Mouse (Mus musculus): ENCODE results near the gene Gcsh.

Gene Gcsh

DNA sequence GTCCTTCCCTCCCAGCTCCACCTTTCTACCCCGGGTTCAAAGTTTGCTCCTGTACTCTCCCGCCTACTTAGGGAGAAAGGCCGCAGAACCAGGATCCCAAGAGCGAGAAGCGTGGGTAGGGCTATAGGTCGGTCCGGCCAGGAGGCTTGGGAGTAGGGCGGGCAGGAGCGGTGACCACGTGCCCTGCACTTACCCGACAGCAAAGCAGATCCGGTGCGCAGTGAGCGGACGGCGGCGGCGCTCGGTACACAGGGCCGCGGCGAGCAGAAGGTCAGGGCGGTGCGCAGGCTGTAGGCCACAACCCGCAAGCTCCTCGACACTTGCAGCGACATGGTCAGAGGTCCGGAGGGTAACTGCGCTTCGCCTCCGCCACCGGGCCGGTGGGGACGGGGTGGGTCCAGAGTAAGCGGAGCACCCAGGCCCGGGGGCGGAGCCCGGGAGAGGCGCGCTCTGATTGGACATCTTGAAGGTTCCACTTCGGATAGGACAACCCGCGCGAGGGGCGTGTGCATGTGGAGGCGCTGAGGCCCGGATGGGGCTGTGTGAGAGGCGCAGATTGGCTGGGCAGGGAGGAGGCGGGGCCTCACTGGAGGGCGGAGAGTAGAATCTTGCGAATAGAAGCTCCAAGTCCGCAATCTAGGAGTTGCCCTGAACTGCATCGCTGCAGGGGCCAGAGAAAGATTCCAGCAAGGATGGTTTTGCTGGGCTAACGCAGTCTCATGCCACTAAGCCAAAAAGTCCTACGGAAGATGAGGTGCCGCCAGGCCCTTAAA is at the start of gene Gcsh:
TSS of gene Gcsh (minus strand) at position 443 of the 773 bp plus-strand sequence.
- DNase-seq (ENCODE audit: low spot score in 2 of 2) = peak; percentile 94 to 96

DNA sequence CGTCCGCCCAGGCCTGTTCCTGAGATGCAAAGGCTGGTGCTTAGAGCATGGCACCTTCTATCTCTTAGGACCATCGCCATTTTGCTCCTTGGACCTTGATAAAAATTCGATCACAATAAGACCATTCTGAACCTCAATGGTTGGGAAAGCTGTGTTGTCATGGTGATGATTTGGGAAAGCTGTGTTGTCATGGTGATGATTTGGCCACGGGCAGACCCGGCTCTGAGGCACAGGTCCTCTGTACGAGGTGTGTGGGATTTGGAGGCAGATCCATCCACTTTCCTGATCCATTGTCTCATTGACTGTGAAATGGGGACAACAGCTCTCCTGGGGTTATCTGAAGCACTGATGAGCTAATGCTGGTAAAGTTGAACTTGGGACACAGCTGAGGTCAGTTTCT is 46.5 kb upstream of the Gcsh start:
- DNase-seq (ENCODE audit: low spot score in 2 of 2) = no peak

- DNase-seq (ENCODE audit: low spot score in 2 of 2) = no peak
These were observed 44.1 kb upstream of the Gcsh start for GRCm38 (mm10) chr8:117037374-117037935.

DNA sequence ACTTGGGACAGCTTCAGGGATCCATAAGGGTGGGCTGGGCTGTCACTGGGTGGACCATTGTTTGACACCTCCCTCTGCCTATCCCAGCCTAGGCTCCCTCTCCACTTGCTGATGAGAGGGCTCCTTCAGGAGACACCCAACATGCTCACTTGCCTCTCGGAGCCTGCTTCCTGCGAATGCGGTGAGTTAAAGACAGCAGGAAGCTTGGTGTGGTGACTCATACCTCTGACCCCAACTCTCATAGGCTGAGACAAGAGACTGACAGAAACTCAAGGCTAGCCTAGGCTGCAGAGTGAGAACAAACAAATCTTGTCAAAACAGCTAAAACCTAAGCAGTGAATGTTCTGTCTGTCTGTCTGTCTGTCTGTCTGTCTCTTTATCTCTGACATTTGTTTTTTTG is 40.1 kb upstream of the Gcsh start:
- DNase-seq (ENCODE audit: low spot score in 2 of 2) = no peak

DNA sequence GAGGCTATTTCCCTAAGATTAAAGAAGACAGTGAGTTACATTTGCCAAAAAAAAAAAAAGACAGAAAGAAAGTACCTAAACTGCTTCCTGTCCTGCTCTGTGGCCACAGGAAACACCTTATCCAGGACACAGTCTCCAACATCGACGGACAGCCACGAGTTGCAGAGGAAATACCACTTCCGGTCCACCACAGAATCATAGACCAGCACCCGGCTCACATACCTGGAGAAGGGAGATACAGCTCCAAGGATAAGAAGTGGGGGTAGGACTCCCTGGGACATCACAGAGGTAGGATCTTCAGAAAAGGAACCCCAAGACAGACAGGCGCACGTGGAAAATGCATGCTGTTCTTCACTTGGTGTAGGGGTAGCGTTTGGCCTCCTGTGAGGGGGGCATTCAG is 39.3 kb upstream of the Gcsh start:
- no peak for DNase-seq (ENCODE audit: low spot score in 2 of 2)

DNA sequence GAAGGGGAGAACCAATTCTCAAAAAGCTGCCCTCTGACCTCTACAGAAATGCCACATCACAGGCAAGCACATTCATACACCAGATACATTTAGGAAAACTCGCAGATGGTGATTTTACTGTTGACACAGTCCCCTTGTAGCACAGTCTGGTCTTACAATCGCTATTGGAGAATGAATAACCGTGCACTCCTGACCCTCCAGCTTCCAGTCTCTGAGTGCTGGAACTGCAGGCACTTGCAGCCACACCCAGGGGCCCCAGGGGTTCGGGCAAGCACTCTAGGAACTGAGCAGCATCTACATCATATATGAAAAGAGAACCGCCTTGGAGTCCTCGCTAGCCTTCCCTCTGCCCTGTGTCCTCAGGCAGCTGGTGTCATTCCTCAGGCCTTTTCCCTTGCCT is 38.1 kb upstream of the Gcsh start:
- DNase-seq (ENCODE audit: low spot score in 2 of 2) = no peak

- no peak for DNase-seq (ENCODE audit: low spot score in 2 of 2)
These were observed 35.3 kb upstream of the Gcsh start for GRCm38 (mm10) chr8:117028686-117029085.

DNA sequence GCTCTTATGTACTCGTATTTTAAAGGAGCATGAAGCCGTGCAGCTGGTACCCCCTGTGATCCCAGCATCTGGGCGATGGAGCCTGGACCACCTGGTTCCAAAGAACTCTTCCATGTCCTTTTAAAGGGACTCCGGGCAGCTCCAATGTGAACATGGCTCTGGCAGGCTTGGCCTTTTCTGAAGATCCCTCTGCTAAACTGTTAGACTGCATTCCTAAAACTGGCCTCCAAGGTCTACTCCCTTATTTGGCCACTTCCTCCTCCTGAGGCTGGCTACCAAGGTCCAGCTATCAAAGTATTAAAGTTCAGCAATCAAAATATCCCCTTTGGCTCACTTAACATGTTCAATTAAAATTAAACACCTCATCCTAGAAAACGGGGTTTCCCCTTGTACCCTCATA is 34.3 kb upstream of the Gcsh start:
- no peak for DNase-seq (ENCODE audit: low spot score in 2 of 2)

DNA sequence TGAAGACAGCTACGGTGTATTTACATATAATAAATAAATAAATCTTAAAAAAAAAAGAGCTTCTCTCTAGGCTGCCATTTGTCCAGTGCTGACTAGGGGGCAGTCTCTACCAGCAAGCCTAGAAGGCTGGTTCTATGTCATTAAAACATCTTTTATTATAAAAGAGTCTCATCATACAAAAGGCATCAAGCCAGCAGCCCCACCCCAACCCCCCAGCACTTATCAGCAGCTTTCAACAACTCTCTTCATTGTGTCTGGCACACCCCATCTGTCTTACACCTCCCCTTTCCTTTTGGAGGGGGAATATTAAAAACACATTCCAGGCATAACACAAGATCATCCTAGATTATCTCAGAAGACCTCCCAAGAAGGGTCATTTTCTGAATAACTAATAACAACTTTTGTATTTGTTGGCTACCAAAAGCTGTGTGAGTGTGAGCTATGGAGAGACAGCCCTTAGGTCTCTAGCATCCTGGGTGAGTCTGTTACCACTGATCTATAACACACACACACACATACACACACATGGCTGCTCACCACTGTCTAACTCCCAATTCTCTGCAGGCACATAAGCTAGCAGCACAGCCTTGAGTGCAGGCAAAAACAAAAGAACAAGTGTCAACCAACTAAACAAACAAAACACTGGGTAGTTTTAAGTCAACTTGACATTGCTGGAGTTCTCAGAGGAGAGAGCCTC is 29.1 kb upstream of the Gcsh start:
- DNase-seq (ENCODE audit: low spot score in 2 of 2) = no peak

DNA sequence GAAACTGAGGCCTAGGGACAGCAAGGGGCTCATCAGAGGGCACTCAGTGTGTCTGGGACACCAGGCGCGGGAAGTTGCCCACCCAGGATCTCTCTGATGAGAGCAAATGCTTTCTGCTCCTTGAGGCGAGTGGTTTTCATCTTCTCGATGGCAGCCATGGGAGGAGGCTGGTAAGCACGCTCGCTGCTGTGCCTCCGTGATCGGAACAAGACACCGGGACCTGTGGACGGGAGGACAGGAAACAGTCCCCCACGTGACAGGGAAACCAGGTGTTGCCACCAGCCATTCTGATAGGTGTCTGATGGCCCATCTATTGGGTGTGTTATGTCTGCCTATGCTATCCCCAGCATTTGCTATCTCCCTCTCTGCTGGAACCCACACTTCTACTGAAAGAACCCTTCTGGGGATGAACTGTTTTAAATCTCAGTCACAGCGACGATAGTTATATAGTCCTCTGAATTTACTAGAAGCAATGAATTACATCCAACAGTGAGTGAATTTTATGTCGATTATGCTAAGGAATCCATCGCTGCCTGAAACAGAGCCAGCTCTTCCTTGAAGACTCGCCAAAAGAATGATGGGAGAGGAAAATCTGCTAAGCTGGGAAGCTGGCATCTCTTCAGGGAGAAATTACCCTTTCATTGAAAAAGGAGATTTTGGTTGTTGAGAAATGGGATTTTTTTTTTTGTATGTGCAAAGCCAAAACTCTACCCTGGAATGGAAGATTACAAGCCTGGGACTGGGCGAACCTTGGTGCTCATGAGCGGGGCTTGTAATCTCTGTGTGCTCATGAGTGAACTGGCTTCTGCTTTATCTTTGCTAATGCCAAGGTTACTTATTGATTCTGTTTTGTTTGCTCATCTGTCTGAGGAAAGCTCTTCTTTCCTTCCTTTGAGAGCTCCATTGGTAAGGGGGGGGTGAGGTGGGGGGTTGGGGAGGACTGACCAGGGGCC is 26.3 kb upstream of the Gcsh start:
- DNase-seq (ENCODE audit: low spot score in 2 of 2) = peak in 1 of 2 experiments; percentile 18

DNA sequence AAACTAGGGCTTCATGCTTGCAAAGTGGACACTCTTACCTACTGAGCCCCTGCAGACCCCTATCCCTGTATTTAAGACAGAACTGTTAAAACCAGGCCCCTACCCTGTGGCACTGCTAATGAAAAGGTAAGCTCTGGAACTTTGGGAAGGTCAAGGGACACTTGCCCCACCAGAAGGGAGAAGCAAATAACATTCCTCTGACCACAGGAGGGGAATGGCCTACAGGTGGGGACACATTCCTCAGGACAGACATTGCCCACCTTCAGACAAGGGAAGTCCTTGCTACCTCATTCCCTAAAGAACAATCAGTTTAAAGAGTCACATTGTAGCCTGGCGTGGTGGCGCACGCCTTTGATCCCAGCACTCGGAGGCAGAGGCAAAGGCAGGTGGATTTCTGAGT is 24.6 kb upstream of the Gcsh start:
- no peak for DNase-seq (ENCODE audit: low spot score in 2 of 2)

GRCm38 (mm10) chr8:117017006-117017405 is 23.7 kb upstream of the Gcsh start:
- DNase-seq (ENCODE audit: low spot score in 2 of 2) = no peak

DNA sequence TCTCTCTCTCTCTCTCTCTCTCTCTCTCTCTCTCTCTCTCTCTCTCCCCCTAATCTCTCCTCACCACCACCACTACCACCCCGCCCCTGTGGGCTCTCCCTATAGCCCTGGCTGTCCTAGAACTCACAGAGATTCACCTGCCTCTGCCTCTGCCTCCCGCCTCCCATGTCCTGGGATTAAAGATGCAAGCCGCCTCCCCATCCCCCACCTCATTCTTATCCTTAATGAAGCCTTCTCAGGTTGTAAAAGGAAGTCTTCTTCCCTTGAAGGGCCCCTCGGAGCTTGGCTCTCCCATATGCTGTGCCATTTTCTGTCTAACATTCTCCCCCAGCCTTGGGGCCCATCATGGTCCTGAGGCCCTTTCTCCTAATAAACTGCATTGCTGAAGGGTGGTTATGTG is 22.3 kb upstream of the Gcsh start:
- no peak for DNase-seq (ENCODE audit: low spot score in 2 of 2)

DNA sequence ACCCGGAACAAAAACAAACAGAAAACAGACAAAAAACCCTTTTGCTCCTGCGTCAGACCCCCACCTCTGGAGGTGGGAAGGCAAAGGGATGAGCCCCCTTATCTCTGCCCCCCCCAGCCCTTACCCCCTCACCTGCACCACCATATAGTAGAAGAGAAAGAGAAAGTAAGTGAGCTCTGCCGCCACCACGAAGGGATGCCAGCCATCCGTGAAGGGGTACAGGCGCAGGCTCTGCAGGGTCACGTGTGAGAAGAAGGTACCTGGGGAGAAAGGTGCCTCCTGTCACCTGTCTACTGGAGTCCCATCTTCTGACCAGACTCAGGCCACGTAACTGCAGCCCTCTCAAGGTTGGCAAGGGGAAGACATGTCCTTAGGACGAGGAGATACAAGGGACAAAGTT is 18.0 kb upstream of the Gcsh start:
- DNase-seq (ENCODE audit: low spot score in 2 of 2) = no peak

DNA sequence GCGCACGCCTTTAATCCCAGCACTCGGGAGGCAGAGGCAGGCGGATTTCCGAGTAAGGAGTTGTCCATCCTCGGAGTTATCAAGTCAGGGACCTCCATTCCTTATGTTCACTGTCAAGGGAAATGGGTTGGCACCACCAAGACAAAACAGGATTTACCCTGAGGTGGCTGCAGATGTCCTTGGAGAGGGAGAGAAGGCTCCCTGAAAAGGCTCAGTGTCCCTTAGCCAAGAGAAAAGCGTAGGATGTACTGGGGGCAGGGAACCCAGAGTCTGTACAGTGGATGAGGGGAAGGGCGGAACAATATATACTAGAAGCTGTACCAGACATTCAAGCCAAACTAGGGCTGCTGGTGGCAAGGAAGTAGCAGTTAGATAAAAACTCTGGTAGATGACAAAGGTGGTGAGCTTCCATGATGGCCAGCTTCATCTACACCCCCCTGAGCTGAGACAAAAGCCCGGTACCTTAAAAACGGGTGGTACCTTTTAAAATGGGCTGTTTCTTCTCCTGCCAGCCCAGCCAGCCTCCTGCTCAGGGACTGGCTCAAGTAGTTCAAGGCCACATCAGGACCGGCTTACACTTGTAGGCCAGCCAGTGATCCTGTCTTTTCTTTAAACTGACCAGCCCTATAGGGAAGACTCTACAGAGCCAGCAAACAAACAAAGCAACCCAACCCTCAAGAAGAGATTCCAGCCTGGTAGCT is 829 bp upstream of the Gcsh start:
- no peak for DNase-seq (ENCODE audit: low spot score in 2 of 2)

GRCm38 (mm10) chr8:116992176-116992971 is 963 bp downstream of the Gcsh start:
- DNase-seq (ENCODE audit: low spot score in 2 of 2) = no peak

DNA sequence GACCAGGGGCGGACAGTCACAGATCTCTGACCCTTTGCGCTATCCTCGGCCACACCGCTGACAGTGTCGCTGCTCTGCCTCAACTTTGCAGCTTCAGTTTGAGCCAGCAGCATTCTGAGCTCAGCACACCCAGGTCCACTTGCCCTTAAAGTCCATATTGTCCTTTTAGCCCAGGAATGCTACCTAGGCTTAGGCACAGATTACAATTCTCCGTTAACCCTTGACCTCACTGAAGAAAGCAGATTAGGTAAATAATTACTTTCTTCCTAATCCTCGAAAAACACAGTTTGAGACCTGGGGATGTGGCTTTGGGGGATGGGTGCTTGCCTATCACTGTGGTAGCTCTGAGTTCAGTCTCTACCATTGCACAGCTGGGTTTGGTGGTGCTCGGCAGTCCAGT is 2.1 kb downstream of the Gcsh start:
- DNase-seq (ENCODE audit: low spot score in 2 of 2) = no peak

- no peak for DNase-seq (ENCODE audit: low spot score in 2 of 2)
These were observed 3.5 kb downstream of the Gcsh start for GRCm38 (mm10) chr8:116989842-116990241.

GRCm38 (mm10) chr8:116980117-116980516 is 13.2 kb downstream of the Gcsh start:
- DNase-seq (ENCODE audit: low spot score in 2 of 2) = peak; percentile 14 to 37

DNA sequence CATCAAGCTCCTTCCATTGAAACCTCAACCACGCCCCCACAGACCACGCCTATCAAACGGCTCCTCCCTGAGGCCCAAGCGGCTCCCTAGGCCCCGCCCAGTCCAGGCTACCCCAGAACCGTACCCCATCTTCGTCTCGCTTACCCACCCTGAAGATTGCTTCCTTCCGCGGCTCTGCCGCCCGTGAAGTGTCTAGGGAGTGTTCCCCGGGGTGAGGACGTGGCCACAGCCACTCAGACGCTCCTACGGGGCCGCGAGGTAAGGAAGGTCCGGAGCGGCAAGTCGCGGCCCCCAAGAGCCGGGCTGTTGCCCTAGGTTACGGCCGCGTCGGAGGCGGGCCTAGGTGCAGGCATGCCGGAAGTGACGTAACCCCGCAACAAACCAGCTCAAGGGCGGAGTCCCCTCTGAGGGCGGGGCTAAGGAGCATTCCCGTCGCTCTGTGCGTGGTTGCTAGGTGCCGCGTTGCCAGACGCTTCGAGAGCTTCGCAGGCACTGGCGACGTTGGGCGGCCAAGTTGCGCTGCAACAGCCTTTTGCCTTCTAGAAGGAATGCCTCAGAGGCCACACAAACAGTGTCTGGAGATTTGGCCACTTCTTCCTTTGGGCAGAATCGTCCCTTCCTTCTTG is 14.6 kb downstream of the Gcsh start, which contains the start of gene 1700030J22Rik:
TSS of gene 1700030J22Rik (minus strand) at position 329 of the 626 bp plus-strand sequence.
- DNase-seq (ENCODE audit: low spot score in 2 of 2) = peak; percentile 91 to 94
